Mouse (Mus musculus) kidney, postnatal 0 days (tissue): Measurements from ENCODE around the gene Adamts8. TPM values are rescaled to one million over a fixed set of nuclear protein-coding genes. Genes with fewer than 3 reads are reported as not detected.

Experiments used
- ATAC-seq: fragments of 200-750 bp; cut with Nextera tagmentation; replicated peaks from 2 replicates; pipeline ENCODE4 v1.8.0; 2017; ENCODE audit warnings: low read depth, moderate number of reproducible peaks, moderate TSS enrichment, moderate library complexity; ENCODE audit not compliant: low FRiP score
- DNase-seq: peaks from one replicate; pipeline ENCODE4 v3.0.0-alpha.2; 2016; ENCODE audit warnings: low spot score
- H3K27ac ChIP-seq: fragments of 300-500 bp; sonication (generic); 2 replicates; pipeline ENCODE4 v1.5.1; 2014; ENCODE audit warnings: mild to moderate bottlenecking
- H3K27me3 ChIP-seq: fragments of 300-500 bp; sonication (generic); 2 replicates; pipeline ENCODE4 v1.6.1; 2014; ENCODE audit warnings: low read length, mixed read lengths; ENCODE audit not compliant: insufficient read depth
- H3K36me3 ChIP-seq: fragments of 300-500 bp; sonication (generic); 2 replicates; pipeline ENCODE4 v1.6.1; 2014; ENCODE audit warnings: low read length, mixed read lengths; ENCODE audit not compliant: insufficient read depth
- H3K4me1 ChIP-seq: fragments of 300-500 bp; sonication (generic); replicated peaks from 2 replicates; pipeline ENCODE4 v1.6.1; 2014; ENCODE audit warnings: antibody characterized with exemption, low read length, mixed read lengths; ENCODE audit not compliant: insufficient read depth
- H3K4me2 ChIP-seq: fragments of 300-500 bp; sonication (generic); 2 replicates; pipeline ENCODE4 v1.6.1; 2014; ENCODE audit warnings: mild to moderate bottlenecking, low read length, moderate library complexity, mixed read lengths
- H3K4me3 ChIP-seq: fragments of 300-500 bp; sonication (generic); replicated peaks from 2 replicates; pipeline ENCODE4 v1.5.1; 2014; ENCODE audit warnings: low read depth, low read length
- H3K9ac ChIP-seq: fragments of 300-500 bp; sonication (generic); 2 replicates; pipeline ENCODE4 v1.6.1; 2014; ENCODE audit warnings: low read depth, low read length
- H3K9me3 ChIP-seq: fragments of 300-500 bp; sonication (generic); replicated peaks from 2 replicates; pipeline ENCODE4 v1.6.1; 2016; ENCODE audit warnings: low read length, inconsistent platforms, mixed read lengths
- CTCF ChIP-seq: IDR thresholded peaks from 2 replicates; pipeline ENCODE4 v1.5.1; 2016; ENCODE audit warnings: antibody characterized with exemption, low read depth, mild to moderate bottlenecking, moderate library complexity
- WGBS: fragments of 180-500 bp; shearing (Covaris S2); extraction: QIAGEN DNeasy Blood & Tissue Kit; methylation state at CpG from one replicate; pipeline ENCODE4 v1.1.7; 2014; 5-methylcytosine and 5-hydroxymethylcytosine counted together
- polyA plus RNA-seq: library from polyadenylated mRNA; unstranded; fragments of >200 nt; fragmentation: Nextera tagmentation; extraction: Ambion mirVana; gene quantifications from 2 replicates; pipeline ENCODE4 v1.2.1, GENCODE M21; 2015

Adamts8 gene
- 0.66 and 0.80 TPM in 2 replicates for polyA plus RNA-seq

DNA sequence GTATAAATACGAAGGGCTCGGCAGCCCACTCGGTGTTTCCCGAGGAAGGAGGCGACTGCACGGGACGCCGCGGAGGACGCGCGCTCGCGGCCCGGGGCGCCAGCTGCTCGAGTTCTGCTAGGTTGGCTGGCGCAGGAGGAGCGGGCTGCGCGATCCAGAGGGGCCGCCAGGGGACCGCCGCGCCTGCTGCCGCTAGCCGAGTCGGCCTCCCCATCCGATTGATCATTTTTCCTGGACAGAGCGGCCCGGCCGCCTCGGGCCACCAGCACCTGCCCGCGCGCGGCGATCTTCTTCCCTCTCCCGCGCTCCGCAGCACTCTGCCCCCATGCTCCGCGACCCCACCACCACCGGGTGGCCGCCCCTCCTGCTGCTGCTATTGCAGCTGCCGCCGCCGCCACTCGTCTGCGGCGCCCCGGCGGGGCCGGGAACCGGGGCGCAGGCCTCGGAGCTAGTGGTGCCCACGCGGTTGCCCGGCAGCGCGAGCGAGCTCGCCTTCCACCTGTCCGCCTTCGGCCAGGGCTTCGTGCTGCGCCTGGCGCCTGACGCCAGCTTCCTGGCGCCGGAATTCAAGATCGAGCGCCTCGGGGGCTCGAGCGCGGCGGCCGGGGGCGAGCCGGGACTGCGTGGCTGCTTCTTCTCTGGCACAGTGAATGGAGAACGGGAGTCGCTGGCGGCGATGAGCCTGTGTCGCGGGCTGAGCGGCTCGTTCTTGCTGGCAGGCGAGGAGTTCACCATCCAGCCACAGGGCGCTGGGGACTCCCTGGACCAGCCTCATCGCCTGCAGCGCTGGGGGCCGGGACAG is at the start of gene Adamts8:
Gene Adamts8 (plus strand): TSS at position 51 of the 802 bp plus-strand sequence.
- DNase-seq (peak; percentile 65), ATAC-seq (peak; percentile 71)
- Histone ChIP-seq H3K27ac (no peak within 1 kb of the TSS), H3K27me3 (peaks cover 44% of the 10 kb centered on the region), H3K4me1 (no peaks in the 10 kb centered on the region; the same call in 1 of the 2 replicates), H3K9me3 (no peaks in the 10 kb centered on the region), H3K36me3 (no peaks in the 10 kb centered on the region), H3K9ac (peak within 1 kb of the TSS; percentile 41; the same call in 1 of the 2 replicates), H3K4me3 (peak within 1 kb of the TSS; percentile 43), H3K4me2 (peak within 1 kb of the TSS; percentile 95)
- peak; percentile 58 for TF ChIP-seq CTCF
- 1% methylated on average over 90 of the region's 96 CpGs for WGBS

DNA sequence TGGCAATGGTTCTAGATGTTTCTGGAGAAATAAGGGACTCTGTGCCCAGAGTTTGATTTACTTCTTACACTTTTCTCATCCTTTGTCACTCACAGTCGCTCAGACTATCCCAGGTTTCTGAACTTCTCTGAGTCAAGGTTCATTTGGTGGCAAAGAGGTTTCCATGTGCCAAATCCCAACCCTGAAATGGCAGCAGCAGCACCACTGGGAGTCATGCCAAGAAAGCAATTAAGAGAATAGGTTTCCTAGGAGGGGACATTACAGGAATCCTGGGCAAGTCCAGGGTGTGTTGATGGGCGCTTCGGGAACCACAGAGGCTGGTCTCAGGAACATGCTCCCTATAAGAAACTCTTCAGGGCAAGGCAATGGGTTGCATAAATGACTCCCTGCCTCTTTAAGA is 46.7 kb upstream of the Adamts8 start:
- H3K4me2 ChIP-seq, result no peak overlapping the region
- DNase-seq (no peak), ATAC-seq (no peak)
- H3K4me3 ChIP-seq, result no peak overlapping the region
- TF ChIP-seq CTCF, result no peak
- H3K4me1 ChIP-seq, result no peaks in the 10 kb centered on the region
- no peaks in the 10 kb centered on the region for H3K9me3 ChIP-seq
- no peaks in the 10 kb centered on the region for H3K36me3 ChIP-seq
- no peak overlapping the region for H3K9ac ChIP-seq
- WGBS, result 81% methylated on average over 3 of the region's 3 CpGs
- H3K27me3 ChIP-seq, result no peaks in the 10 kb centered on the region
- no peak overlapping the region for H3K27ac ChIP-seq

DNA sequence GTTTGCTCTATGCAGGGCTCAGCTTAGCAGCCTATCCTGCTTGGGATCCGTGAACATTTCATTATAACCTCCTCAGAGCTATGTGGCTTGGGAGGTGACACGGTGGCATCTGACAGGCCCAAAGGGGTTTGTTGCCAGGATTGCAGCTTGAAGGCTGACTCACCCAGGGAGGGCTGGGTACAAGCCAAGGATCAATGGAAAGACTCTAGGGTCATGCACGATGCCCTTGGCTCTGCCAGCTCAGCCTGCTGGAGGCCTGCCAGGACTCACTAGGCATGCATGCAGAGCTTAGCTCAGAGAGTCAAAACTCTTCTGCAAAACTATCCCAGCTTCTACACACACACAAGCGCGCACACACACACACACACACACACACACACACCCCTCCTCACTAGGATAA is 45.6 kb upstream of the Adamts8 start:
- Histone ChIP-seq H3K27me3 (no peaks in the 10 kb centered on the region), H3K4me3 (no peak overlapping the region), H3K9me3 (no peaks in the 10 kb centered on the region), H3K9ac (no peak overlapping the region), H3K36me3 (no peaks in the 10 kb centered on the region), H3K4me1 (no peaks in the 10 kb centered on the region), H3K4me2 (no peak overlapping the region), H3K27ac (0 out of 2 replicates have a peak overlapping the region, but pooled peaks have one; percentile 25)
- WGBS, result 64% methylated on average over 5 of the region's 5 CpGs
- no peak for TF ChIP-seq CTCF
- ATAC-seq (peak; percentile 82), DNase-seq (peak; percentile 40)

DNA sequence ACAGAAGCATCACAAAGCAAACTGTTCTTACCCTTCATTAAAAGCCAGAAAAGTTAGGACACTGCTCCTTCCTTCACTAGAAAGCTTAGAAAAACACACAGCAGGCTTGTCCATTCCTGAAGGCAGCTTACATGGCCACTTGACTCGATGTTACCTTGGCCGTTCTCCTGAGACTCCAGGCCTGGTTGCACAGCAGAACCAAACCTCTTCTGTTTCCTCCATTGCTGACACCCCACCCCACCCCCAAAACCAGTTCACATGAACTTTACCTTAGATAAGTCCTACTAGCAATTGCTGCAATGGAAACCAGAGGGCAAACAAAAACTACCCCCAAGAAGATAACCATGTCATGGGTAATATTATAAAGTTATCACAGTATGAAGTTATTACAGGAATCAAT is 45.2 kb upstream of the Adamts8 start:
- ATAC-seq, result no peak
- Histone ChIP-seq H3K36me3 (no peaks in the 10 kb centered on the region), H3K9ac (no peak overlapping the region), H3K4me1 (no peaks in the 10 kb centered on the region), H3K27me3 (no peaks in the 10 kb centered on the region), H3K4me3 (no peak overlapping the region), H3K27ac (0 out of 2 replicates have a peak overlapping the region, but pooled peaks have one; percentile 25), H3K9me3 (no peaks in the 10 kb centered on the region), H3K4me2 (no peak overlapping the region)
- no peak for TF ChIP-seq CTCF
- DNase-seq, result no peak
- WGBS, result 72% methylated on average over 2 of the region's 2 CpGs

DNA sequence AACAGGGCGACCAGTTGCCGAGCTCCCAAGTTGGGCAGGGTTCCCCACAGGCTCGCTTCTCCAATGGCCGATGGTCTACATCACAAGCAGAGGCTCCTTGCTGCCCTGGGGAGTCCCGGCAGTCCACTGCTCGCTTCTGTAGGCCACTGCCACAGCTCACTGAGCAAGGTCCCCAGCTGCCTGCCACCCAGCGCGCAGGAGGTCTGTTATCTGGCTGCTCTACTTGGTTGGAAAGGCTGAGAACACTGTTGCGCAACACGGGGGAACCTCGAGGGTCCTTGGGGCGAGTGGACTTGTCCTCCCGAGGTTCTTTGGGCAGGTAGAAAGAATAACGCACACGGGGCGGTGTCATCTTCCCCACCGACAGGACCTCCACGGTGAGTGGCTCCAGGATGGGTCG is 40.2 kb upstream of the Adamts8 start:
- H3K27ac ChIP-seq, result no peak overlapping the region
- 89% methylated on average over 19 of the region's 19 CpGs for whole genome bisulfite sequencing
- no peak for ATAC-seq

DNA sequence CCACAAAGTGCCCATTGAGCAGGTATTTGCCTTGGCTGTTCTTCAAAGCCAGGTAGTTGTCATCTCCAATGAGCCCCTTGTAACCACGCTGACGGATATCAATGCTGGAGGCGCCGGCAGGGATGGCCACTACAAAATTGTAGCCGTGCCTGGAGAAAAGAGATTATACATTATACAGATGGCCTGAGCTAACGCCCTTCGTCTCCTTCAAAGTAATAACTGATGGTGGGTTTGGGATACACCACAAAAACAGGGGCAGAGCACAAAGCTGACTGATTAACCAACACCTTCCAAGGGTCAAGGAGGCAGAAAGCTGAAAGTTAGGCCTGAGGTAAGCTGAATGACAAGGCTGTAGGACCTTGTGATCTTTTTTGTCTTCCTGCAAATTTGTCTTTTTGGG is 39.7 kb upstream of the Adamts8 start:
- WGBS, result 86% methylated on average over 7 of the region's 7 CpGs
- TF ChIP-seq CTCF, result no peak
- Histone ChIP-seq H3K4me2 (no peak overlapping the region), H3K4me3 (no peak overlapping the region), H3K36me3 (no peaks in the 10 kb centered on the region), H3K4me1 (no peaks in the 10 kb centered on the region), H3K9me3 (no peaks in the 10 kb centered on the region), H3K27ac (no peak overlapping the region), H3K27me3 (no peaks in the 10 kb centered on the region), H3K9ac (no peak overlapping the region)
- ATAC-seq, result no peak
- DNase-seq, result no peak

More for the DNA sequence above, 40.2 kb upstream of the Adamts8 start:
- TF ChIP-seq CTCF, result no peak
- H3K36me3 ChIP-seq, result no peaks in the 10 kb centered on the region
- no peaks in the 10 kb centered on the region for H3K9me3 ChIP-seq
- H3K4me1 ChIP-seq, result no peaks in the 10 kb centered on the region
- no peak overlapping the region for H3K4me2 ChIP-seq
- no peak overlapping the region for H3K9ac ChIP-seq
- no peak for DNase-seq
- H3K27me3 ChIP-seq, result no peaks in the 10 kb centered on the region
- no peak overlapping the region for H3K4me3 ChIP-seq
